Mouse (Mus musculus) layer of hippocampus, adult 18-20 months (tissue): ENCODE results near the gene Scn4a. TPM values are rescaled to one million over a fixed set of nuclear protein-coding genes. Genes with fewer than 3 reads are reported as not detected.

Experiments used
- DNase-seq, 2 experiments: peaks; one replicate each; pipeline ENCODE4 v3.0.0; 2022; ENCODE audit warnings: low spot score in 2 of 2
- total RNA-seq, 2 experiments: library from RNA; stranded (reverse); gene quantifications; 2 replicates each; pipeline ENCODE4 v1.2.3; 2021

Gene Scn4a
- total RNA-seq, 2 experiments from 2014 or later = 0.05 TPM; not detected in 1

- DNase-seq = no peak
Measured at GRCm38 (mm10) chr11:106316416-106316815, 36.7 kb downstream of the Scn4a start.

DNA sequence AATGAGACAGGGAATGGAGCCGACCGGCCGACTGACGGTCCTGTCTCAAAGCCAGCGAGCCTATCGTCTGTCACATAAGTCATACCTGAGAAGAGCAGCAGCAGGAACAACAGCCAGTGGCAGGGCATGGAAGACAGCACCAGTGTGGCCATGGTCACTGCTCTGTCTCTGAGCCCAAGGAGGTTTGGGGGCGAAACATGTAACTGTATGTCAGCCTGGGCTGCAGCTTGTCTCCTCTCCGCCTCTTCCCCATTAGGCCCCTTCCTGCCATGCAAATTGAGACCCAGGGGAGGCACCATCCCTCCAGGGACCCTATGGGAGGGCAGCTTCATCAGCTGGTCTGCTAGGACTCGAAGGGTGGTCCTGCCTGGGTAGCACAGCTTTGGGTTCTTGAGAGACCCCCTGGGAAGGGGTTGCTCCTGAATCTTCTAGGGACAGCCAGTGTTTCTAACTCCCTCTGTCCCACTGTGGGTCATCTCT, 38.7 kb downstream of the Scn4a start, which contains the start of gene Cd79b:
TSS of gene Cd79b (minus strand) at position 430 of the 480 bp plus-strand sequence.
- no peak for DNase-seq

DNA sequence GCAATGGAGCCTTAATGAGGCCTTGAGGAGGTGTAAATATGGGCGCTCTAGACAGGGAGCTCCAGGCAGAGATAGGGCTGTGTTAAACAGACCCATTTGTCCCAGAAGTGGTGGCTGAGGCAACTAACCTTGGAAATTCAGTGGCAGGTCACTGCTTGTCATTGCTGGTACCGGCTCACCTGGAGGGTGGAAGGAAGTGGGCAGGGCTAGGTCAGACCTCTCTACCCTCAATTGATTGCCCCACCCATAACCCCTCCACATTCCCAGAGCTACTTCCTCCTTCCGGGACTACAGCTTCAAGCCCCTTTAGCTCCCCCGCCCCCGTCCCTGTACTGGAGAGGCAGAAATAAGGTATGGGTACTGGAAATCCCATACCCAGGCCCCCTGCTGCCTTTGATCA, 39.6 kb downstream of the Scn4a start:
- DNase-seq = no peak

DNA sequence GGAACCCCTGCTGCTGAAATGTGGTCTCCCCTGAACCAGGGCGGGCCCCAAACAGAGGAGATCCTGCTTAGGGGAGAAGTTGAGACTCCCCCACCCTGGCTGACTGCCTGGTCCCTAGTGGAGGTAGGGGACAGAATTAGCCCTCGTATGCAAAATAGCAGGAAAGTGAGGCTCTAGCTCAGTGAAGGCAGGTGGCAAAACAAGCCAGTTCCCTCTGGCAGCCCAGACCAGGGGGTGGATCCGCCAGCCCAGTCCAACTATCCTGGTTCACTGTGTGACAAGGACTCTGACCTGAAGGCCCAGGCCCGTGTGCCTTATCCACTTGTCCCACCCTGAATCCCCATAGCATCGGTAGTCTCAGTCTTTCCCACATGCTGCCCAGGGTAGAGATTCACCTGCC, 43.0 kb downstream of the Scn4a start:
- DNase-seq = no peak

DNA sequence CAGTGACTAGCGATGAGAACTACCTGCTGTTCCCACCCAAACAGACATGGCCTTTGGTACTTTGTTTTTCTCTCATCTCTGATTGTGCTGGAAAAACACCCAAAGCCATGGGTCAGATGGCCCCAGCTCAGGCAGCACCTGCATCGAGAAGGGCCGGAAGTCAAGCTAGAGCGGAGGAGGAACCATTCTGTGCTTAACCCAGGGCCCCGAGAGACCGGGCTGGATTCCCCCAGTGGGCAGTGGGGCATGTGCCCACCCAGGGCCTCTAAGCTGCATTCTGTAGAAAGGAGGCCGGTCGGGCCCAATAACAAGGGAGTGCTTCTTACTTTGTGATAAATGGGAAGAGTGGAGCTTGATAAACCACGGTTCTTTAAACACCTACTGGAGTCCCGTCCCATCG, 44.9 kb downstream of the Scn4a start:
- DNase-seq = no peak

- no peak for DNase-seq
Measured at GRCm38 (mm10) chr11:106307432-106307831, 45.7 kb downstream of the Scn4a start.

DNA sequence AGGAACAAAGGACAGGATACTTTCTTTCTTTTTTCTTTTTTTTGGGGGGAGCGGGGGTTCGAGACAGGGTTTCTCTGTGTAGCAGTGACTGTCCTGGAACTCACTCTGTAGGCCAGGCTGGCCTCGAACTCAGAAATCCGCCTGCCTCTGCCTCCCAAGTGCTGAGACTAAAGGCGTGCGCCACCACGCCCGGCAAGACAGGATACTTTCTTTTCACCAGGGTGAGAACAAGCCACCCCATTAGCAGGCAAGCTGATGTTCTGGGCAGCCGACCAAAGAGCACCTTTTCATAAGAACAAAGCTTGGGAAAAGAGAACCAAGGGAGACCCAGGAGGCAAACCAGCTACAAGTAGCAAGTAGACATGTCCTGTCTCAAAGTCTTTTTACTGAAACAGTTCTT, 46.3 kb downstream of the Scn4a start:
- DNase-seq = no peak

DNA sequence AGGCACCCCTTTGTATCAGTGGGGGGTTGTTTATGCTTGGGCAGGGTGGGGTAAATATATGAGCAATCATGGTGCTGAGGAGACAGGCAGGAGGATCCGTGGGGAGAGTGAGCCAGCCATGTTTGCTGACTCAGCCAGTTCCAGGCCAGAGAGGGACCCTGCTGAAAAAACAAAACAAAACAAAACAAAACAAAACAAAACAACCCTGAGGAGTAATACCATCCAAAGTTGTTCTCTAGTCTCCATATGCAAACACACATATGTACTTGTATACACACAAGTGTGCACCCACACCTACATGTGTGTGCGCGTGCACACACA, 47.1 kb downstream of the Scn4a start:
- DNase-seq = no peak

DNA sequence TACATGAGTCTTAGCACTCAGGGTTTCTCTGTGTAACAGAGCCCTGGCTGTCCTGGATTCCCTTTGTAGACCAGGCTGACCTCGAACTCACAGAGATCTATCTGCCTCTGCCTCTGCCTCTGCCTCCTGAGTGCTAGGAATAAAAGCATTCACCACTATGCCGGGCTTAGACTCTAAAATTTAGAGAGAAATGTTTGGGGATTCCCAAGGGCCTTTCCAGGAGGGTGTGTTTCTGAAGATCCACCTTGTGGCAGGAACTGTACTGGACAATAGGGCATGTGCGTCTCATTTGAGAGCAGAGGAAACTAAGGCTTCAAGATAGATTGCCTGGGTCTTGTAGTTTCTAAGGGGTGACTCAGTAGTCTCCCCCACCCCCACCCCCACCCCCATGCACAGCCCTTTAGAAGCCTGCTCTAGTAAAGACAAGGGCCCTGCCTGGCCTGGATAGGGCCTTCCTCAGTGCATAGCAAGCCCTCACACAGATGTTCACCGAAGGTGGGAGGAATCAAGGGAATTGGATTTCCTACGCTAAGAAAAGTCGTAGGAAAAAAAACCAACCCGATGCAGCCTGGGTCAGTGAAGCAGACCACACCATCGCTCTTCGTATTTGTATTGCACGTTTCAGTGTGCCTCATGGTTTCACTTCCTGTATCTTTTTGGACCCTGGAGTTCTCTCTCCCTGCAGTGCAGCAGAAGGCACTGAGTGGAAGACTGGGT, 47.6 kb downstream of the Scn4a start:
- DNase-seq = no peak

DNA sequence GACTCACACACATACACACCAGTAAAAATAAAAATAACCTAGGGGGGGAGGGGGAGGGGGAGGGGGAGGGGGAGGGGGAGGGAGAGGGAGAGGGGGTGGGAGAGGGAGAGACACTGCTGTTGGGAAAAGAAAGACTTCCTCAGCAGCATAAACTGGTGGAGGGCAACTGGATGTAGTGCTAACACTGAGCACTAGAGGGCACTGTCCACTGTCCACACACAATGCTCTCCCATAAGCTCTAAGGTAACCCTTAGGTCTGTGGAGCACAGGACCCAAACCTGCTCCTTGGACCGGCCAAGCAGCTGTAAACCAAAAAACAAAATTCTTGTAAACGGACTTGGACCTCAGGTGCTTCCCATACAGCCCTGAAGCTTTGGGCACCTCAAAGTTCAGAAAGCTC, 50.5 kb downstream of the Scn4a start:
- DNase-seq = peak in 1 of 2 experiments; percentile 48

GRCm38 (mm10) chr11:106301765-106302164, 51.3 kb downstream of the Scn4a start, which contains the start of gene Gh:
Gh (minus strand) TSS chr11:106301865.
- DNase-seq = no peak

DNA sequence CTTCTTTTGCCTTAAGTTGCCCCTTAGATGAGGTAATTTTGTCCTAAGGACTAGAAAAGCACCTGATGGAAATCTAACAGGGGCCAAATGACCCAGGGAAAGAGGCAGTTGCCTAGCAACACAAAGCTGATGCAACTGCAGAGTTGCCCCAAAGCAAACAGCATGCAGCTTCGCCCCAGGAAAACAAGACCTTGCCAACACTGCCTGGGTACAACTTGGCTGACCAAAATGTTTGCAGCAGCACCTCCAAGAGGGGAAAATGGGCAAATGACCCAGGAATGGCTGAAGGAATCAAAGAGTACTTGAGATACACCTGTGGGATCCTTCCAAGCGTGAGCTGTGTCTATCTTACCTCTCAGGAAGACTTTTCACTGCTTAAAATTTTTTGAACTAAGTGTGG, 61.2 kb downstream of the Scn4a start:
- peak in 1 of 2 experiments; percentile 20 for DNase-seq

- no peak for DNase-seq
Measured at GRCm38 (mm10) chr11:106290376-106290775, 62.7 kb downstream of the Scn4a start.

GRCm38 (mm10) chr11:106289369-106289768, 63.7 kb downstream of the Scn4a start:
- no peak for DNase-seq

DNA sequence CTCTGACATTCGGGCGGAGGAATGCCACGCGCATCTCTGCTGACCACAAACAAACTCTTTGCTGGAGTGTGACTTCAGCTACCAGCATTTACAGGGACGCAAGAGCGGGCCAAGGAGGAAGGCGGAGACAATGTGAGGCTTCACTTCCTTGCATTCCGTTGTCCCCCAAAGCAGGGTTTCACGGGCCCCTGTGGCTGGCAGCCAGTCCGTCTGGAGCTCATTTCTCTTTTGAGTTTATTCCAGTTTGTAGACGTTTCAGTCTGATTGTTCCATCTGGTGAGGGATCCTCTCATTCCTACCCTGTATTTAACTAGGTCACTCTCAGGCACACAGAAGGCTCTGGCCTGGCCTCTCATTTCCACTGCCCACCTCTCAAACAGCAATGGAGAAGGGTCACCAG, 66.1 kb downstream of the Scn4a start:
- no peak for DNase-seq

DNA sequence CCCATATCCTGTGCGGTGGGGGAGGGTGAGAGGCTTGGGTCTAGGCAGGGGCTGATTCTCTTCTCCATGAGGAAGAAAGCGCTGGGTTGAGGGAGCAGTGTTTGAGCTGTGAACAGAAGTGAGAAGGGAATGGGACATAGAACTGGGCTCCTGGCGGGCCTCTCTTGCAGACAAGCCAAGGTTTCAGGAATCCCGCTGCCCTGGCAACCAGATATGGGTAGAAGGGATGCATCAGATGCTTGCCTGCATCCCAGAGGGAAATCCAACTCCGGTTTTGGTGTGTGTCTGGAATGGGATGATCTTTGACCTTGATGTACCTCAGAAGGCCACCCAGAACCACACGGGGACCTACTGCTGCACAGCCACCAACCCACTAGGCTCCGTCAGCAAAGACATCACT, 66.9 kb downstream of the Scn4a start:
- DNase-seq = no peak

GRCm38 (mm10) chr11:106284126-106284525, 69.0 kb downstream of the Scn4a start:
- no peak for DNase-seq

GRCm38 (mm10) chr11:106283371-106283770, 69.7 kb downstream of the Scn4a start:
- no peak for DNase-seq

- no peak for DNase-seq
Measured at GRCm38 (mm10) chr11:106282452-106282851, 70.6 kb downstream of the Scn4a start.

GRCm38 (mm10) chr11:106276454-106276853, 76.6 kb downstream of the Scn4a start, which contains the start of gene Tcam1:
Tcam1 (plus strand) TSS chr11:106276672.
- peak; percentile 88 to 97 for DNase-seq

DNA sequence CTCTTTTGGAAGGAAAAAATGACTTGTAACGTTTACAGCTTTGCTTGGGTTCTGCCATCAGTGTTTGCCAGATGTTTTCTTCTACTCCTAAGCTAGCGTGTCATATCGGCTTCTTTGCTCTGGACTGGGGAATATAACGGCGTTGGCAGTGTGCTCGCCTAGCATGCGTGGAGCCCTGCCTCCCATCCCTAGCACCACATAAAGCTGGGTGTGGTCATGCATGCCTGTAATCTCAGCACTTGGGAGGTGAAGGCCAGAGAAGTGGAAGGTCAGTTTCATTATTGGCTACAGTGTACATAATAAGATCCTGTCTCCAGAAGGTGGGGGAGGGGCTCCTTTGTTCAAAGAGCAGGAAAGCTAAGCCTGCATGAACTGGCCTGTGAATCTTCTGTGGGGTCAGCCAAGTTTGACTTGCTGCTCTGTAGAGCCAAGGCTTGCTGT, 78.1 kb downstream of the Scn4a start:
- DNase-seq = no peak

GRCm38 (mm10) chr11:106274374-106274773, 78.7 kb downstream of the Scn4a start:
- DNase-seq = no peak

DNA sequence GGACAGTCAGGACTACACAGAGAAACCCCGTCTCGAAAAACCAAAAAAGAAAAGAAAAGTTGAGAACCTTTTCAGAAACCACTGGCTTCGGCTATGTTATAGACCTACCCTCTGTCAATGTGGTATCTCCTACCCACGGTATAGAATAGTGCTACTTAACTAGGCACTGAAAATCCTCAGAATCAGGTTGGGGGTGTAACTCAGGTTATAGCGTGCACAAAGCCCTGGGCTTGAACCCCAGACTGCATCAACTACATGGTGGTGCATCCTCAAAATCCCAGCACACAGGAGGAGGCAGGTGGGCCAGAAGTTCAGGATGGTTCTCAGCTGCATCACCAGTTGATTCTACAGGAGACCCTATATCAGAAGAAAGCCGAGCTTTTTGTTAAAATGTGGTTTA, 79.3 kb downstream of the Scn4a start:
- DNase-seq = no peak
